Mouse (Mus musculus): Measurements from ENCODE around the gene Tbrg4. TPM values are rescaled to one million over a fixed set of nuclear protein-coding genes. Genes with fewer than 3 reads are reported as not detected.

Gene Tbrg4
- polyA plus RNA-seq, 1 experiment from 2014 or later: 70.3 TPM

- WGBS: 96% methylated on average over 4 of the region's 4 CpGs
- Histone ChIP-seq H3K27me3 (ENCODE audit: low read depth, poor library complexity, severe bottlenecking) (no peaks in the 10 kb centered on the region), H3K4me1 (no peaks in the 10 kb centered on the region), H3K4me3 (no peak overlapping the region), H3K36me3 (peaks cover 86% of the 10 kb centered on the region), H3K9me3 (replicated peaks) (no peaks in the 10 kb centered on the region), H3K27ac (no peak overlapping the region)
- DNase-seq (ENCODE audit: low spot score): no peak
Measured at GRCm38 (mm10) chr11:6580065-6580750, 45.7 kb downstream of the Tbrg4 start.

GRCm38 (mm10) chr11:6579361-6579760 lies 46.5 kb downstream of the Tbrg4 start:
- H3K36me3 ChIP-seq: peaks cover 82% of the 10 kb centered on the region
- no peaks in the 10 kb centered on the region for H3K4me1 ChIP-seq
- no peaks in the 10 kb centered on the region for H3K9me3 ChIP-seq (replicated peaks)
- no peak overlapping the region for H3K27ac ChIP-seq
- no peaks in the 10 kb centered on the region for H3K27me3 ChIP-seq (ENCODE audit: low read depth, poor library complexity, severe bottlenecking)
- no peak for DNase-seq (ENCODE audit: low spot score)
- no peak overlapping the region for H3K4me3 ChIP-seq
- 94% methylated on average over 7 of the region's 7 CpGs for WGBS

DNA sequence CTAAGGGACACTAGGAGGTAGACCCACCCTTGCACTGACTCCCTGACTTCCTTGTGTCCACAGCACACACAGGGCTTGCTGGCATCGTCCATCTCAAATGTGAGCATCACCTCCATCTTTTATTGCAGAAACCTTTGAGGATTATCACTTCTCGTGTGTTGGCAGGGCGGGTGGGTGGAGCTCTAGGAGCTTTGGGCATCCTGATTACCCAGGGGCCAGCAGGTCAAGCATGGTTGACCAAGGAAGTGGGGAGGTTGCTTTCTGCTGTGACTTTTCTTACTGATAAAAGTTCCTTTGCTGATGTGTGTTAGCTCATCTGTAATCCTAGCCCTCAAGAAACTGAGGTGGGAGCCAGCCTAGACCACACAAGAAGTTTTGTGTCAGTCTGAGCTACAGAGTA lies 49.7 kb downstream of the Tbrg4 start:
- Histone ChIP-seq H3K27me3 (ENCODE audit: low read depth, poor library complexity, severe bottlenecking) (no peaks in the 10 kb centered on the region), H3K36me3 (peaks cover 85% of the 10 kb centered on the region), H3K4me1 (no peaks in the 10 kb centered on the region), H3K4me3 (no peak overlapping the region), H3K27ac (no peak overlapping the region), H3K9me3 (replicated peaks) (no peaks in the 10 kb centered on the region)
- 92% methylated on average over 3 of the region's 3 CpGs for WGBS
- DNase-seq (ENCODE audit: low spot score): no peak

- 60% methylated on average over 3 of the region's 3 CpGs for WGBS
- no peaks in the 10 kb centered on the region for H3K4me1 ChIP-seq
- no peak for DNase-seq (ENCODE audit: low spot score)
- H3K27ac ChIP-seq: no peak overlapping the region
- no peak overlapping the region for H3K4me3 ChIP-seq
- H3K9me3 ChIP-seq (replicated peaks): no peaks in the 10 kb centered on the region
- no peaks in the 10 kb centered on the region for H3K27me3 ChIP-seq (ENCODE audit: low read depth, poor library complexity, severe bottlenecking)
- H3K36me3 ChIP-seq: peaks cover 83% of the 10 kb centered on the region
Measured at GRCm38 (mm10) chr11:6569410-6569777, 56.5 kb downstream of the Tbrg4 start.

- Histone ChIP-seq H3K4me3 (no peak overlapping the region), H3K4me1 (no peaks in the 10 kb centered on the region), H3K27ac (no peak overlapping the region), H3K36me3 (peaks cover 87% of the 10 kb centered on the region), H3K27me3 (ENCODE audit: low read depth, poor library complexity, severe bottlenecking) (no peaks in the 10 kb centered on the region), H3K9me3 (replicated peaks) (no peaks in the 10 kb centered on the region)
- WGBS: 79% methylated on average over 11 of the region's 11 CpGs
- no peak for DNase-seq (ENCODE audit: low spot score)
Measured at GRCm38 (mm10) chr11:6568584-6569409, 57.1 kb downstream of the Tbrg4 start.

- no peak for DNase-seq (ENCODE audit: low spot score)
- no peak overlapping the region for H3K4me3 ChIP-seq
- 91% methylated on average over 8 of the region's 8 CpGs for WGBS
- no peaks in the 10 kb centered on the region for H3K27me3 ChIP-seq (ENCODE audit: low read depth, poor library complexity, severe bottlenecking)
- H3K27ac ChIP-seq: no peak overlapping the region
- peaks cover 87% of the 10 kb centered on the region for H3K36me3 ChIP-seq
- H3K9me3 ChIP-seq (replicated peaks): no peaks in the 10 kb centered on the region
- H3K4me1 ChIP-seq: no peaks in the 10 kb centered on the region
Measured at GRCm38 (mm10) chr11:6567951-6568350, 57.9 kb downstream of the Tbrg4 start.

- H3K9me3 ChIP-seq (replicated peaks): no peaks in the 10 kb centered on the region
- no peaks in the 10 kb centered on the region for H3K4me1 ChIP-seq
- peaks cover 86% of the 10 kb centered on the region for H3K36me3 ChIP-seq
- H3K27me3 ChIP-seq (ENCODE audit: low read depth, poor library complexity, severe bottlenecking): no peaks in the 10 kb centered on the region
- 77% methylated on average over 4 of the region's 4 CpGs for WGBS
- H3K4me3 ChIP-seq: no peak overlapping the region
- H3K27ac ChIP-seq: no peak overlapping the region
- no peak for DNase-seq (ENCODE audit: low spot score)
Measured at GRCm38 (mm10) chr11:6566496-6566895, 59.4 kb downstream of the Tbrg4 start.

Other genes starting within 250 kb of the Tbrg4 start
- 10.9 and 12.4 TPM in 2 replicates for gene Zmiz2, start 237.0 kb downstream of the Tbrg4 start, polyA plus RNA-seq (2016; fragmentation: Nextera tagmentation; extraction: Ambion mirVana)
- gene Ppia, start 210.6 kb downstream of the Tbrg4 start, polyA plus RNA-seq (2016; fragmentation: Nextera tagmentation; extraction: Ambion mirVana): 5,840 and 6,698 TPM in 2 replicates
- gene H2afv, start 181.6 kb downstream of the Tbrg4 start, polyA plus RNA-seq (2016; fragmentation: Nextera tagmentation; extraction: Ambion mirVana): 583 and 781 TPM in 2 replicates
- 15.9 and 17.9 TPM in 2 replicates for gene Purb, start 150.2 kb downstream of the Tbrg4 start, polyA plus RNA-seq (2016; fragmentation: Nextera tagmentation; extraction: Ambion mirVana)
- 0.80 and 0.86 TPM in 2 replicates for gene Myo1g, start 105.1 kb downstream of the Tbrg4 start, polyA plus RNA-seq (2016; fragmentation: Nextera tagmentation; extraction: Ambion mirVana)
- 125 and 132 TPM in 2 replicates for gene Ccm2, start 79.2 kb downstream of the Tbrg4 start, polyA plus RNA-seq (2016; fragmentation: Nextera tagmentation; extraction: Ambion mirVana)
- 0.35 and 0.59 TPM in 2 replicates for gene Nacad, start 20.0 kb downstream of the Tbrg4 start, polyA plus RNA-seq (2016; fragmentation: Nextera tagmentation; extraction: Ambion mirVana)
- gene Wap, start 12.6 kb upstream of the Tbrg4 start, polyA plus RNA-seq (2016; fragmentation: Nextera tagmentation; extraction: Ambion mirVana): not detected in 2 replicates
- 2.6 and 3.3 TPM in 2 replicates for gene Ramp3, start 32.5 kb upstream of the Tbrg4 start, polyA plus RNA-seq (2016; fragmentation: Nextera tagmentation; extraction: Ambion mirVana)
- gene Gm11983, start 211.6 kb upstream of the Tbrg4 start, polyA plus RNA-seq (2016; fragmentation: Nextera tagmentation; extraction: Ambion mirVana): not detected in 2 replicates

All from limb, embryonic 10.5 days (tissue).